Mouse (Mus musculus) ES-E14 (cell line): ENCODE data around the gene Fam193b. TPM values are rescaled to one million over a fixed set of nuclear protein-coding genes. Genes with fewer than 3 reads are reported as not detected.

ENCODE experiments used
- DNase-seq: peaks from one replicate; pipeline ENCODE4 v3.0.0-alpha.2; 2013; ENCODE audit warnings: low read depth, low spot score
- H3K27ac ChIP-seq: 2 replicates; pipeline ENCODE4 v1.5.1; 2012; ENCODE audit warnings: low read depth, mild to moderate bottlenecking, low read length, moderate library complexity, mixed read lengths; ENCODE audit not compliant: poor library complexity, insufficient read depth, severe bottlenecking
- H3K36me3 ChIP-seq: 2 replicates; pipeline ENCODE4 v1.6.1; 2012; ENCODE audit warnings: mild to moderate bottlenecking, low read length, moderate library complexity, mixed read lengths; ENCODE audit not compliant: control insufficient read depth, poor library complexity, insufficient read depth, severe bottlenecking
- H3K4me1 ChIP-seq, 2 experiments: fragments of 150-350 bp in 1 of 2; sonication (generic) in 1 of 2; 2 replicates each; pipeline ENCODE4 v1.6.1; 2012; ENCODE audit warnings: low read length in 2 of 2, mild to moderate bottlenecking in 1 of 2, mixed read lengths in 1 of 2; ENCODE audit not compliant: control insufficient read depth in 2 of 2, insufficient read depth in 2 of 2, poor library complexity in 1 of 2
- H3K4me3 ChIP-seq, 2 experiments: fragments of 150-350 bp in 1 of 2; sonication (generic) in 1 of 2; 2 replicates each; pipeline ENCODE4 v1.5.1; 2012; ENCODE audit warnings: low read length in 2 of 2, low read depth in 1 of 2, mild to moderate bottlenecking in 1 of 2, mixed read lengths in 1 of 2; ENCODE audit not compliant: insufficient read depth in 1 of 2, poor library complexity in 1 of 2, severe bottlenecking in 1 of 2
- H3K9ac ChIP-seq: 2 replicates; pipeline ENCODE4 v1.6.1; 2012; ENCODE audit warnings: low read depth, mild to moderate bottlenecking, low read length, mixed read lengths; ENCODE audit not compliant: poor library complexity, insufficient read depth, severe bottlenecking
- H3K9me3 ChIP-seq: fragments of 150-350 bp; sonication (generic); 2 replicates; pipeline ENCODE4 v1.6.1; 2012; ENCODE audit warnings: low read depth, mild to moderate bottlenecking, low read length; ENCODE audit not compliant: control insufficient read depth, insufficient read depth
- CHD2 ChIP-seq: IDR thresholded peaks from 2 replicates; pipeline ENCODE4 v1.6.1; 2014; ENCODE audit warnings: mild to moderate bottlenecking, low read depth, low read length, inconsistent platforms
- HCFC1 ChIP-seq: IDR thresholded peaks from 2 replicates; pipeline ENCODE4 v1.6.1; 2012; ENCODE audit warnings: low read length, inconsistent platforms, borderline replicate concordance; ENCODE audit not compliant: insufficient read depth
- MAFK ChIP-seq: IDR thresholded peaks from 2 replicates; pipeline ENCODE4 v1.6.1; 2014; ENCODE audit warnings: mild to moderate bottlenecking, low read depth, low read length, inconsistent platforms; ENCODE audit not compliant: insufficient read depth
- ZC3H11A ChIP-seq: IDR thresholded peaks from 2 replicates; pipeline ENCODE4 v1.6.1; 2012; ENCODE audit warnings: low read depth, mild to moderate bottlenecking, inconsistent platforms, low read length, borderline replicate concordance
- ZNF384 ChIP-seq: IDR thresholded peaks from 2 replicates; pipeline ENCODE4 v1.6.1; 2012; ENCODE audit warnings: low read depth, low read length, inconsistent platforms
- in situ Hi-C, 2 experiments: fragments of 600-800 bp; cut with MboI; formaldehyde crosslinking; loops; one replicate each; pipeline ENCODE4 v1.15.1; 2025; ENCODE audit warnings: low sequenced_read_pairs in 2 of 2, inconsistent platforms in 1 of 2; ENCODE audit not compliant: unreplicated experiment in 2 of 2
- total RNA-seq: library from RNA; depleted of rRNA; stranded (reverse); fragments of 300-350 nt; gene quantifications from 2 replicates; pipeline ENCODE4 v1.2.3, GENCODE M21; 2012

The Fam193b gene
- total RNA-seq, 1 experiment = 50.8 TPM

DNA sequence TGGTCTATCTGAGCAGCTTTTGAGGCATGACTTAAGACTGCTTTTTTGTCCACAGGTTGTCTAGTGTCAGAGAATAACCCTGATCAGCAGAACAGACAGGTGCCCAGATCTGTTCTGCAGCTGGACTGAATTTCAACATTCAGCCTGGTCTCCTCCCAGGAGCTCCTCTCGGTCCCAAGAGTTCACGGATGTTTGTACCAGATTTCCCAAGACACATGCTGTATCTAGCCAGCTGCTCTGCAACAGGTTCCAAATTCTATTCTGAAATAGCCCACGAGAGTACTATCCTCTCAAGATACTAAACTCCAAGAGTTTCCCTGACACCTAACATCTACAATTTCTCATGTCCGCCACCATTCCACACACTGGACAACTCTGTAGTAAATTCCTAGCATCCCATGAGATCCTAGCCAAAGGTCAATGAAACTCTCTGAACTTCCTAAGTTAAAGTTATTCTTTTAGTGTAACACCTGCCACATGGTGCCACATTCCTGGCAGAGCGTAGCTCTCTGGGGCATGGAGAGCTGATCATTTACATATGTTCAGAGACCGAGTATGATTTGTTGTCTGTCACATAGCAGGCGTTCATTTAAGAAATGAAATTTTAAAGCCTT, 7.5 kb downstream of the Fam193b start:
- TF ChIP-seq ZNF384 (no peak), CHD2 (no peak)
- in situ Hi-C loops = no loop called here
- no peak for DNase-seq
- Histone ChIP-seq H3K9me3 (no peaks in the 10 kb centered on the region), H3K27ac (no peak overlapping the region), H3K4me3 (no peak overlapping the region), H3K9ac (no peak overlapping the region), H3K4me1 (no peaks in the 10 kb centered on the region), H3K36me3 (peaks cover 9% of the 10 kb centered on the region; the same call in 1 of the 2 replicates)

- TF ChIP-seq HCFC1 (no peak), CHD2 (no peak), ZC3H11A (no peak), ZNF384 (no peak), MAFK (no peak)
- no peak for DNase-seq
- H3K36me3 ChIP-seq = peaks cover 23% of the 10 kb centered on the region
- H3K4me1 ChIP-seq = no peaks in the 10 kb centered on the region
- H3K9ac ChIP-seq = no peak overlapping the region
- in situ Hi-C loops = no loop called here
- no peak overlapping the region for H3K4me3 ChIP-seq
- no peak overlapping the region for H3K27ac ChIP-seq
- H3K9me3 ChIP-seq = no peaks in the 10 kb centered on the region
These were observed 13.4 kb downstream of the Fam193b start for GRCm38 (mm10) chr13:55557499-55557898.

DNA sequence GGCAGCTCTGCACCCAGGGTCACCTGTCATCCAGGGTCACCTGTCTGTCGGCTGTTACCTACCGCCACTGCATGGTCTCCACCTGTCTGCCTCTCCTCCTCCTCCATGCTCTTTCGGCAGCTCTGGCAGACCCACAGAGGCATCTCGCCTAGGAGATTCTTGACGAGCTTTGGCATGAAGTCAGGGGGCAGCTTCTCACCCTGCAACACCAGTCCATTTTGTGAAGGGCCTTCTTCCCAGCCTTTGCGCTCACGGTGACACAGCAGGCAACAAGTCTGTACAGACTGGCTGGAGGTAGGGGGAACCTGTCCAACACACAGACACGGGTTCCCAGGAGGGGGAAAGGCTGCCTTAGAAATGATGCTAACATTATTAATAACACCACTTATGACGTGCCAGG, 15.0 kb downstream of the Fam193b start:
- Histone ChIP-seq H3K36me3 (peaks cover 23% of the 10 kb centered on the region), H3K9me3 (no peaks in the 10 kb centered on the region), H3K9ac (no peak overlapping the region), H3K27ac (no peak overlapping the region), H3K4me3 (no peak overlapping the region), H3K4me1 (no peaks in the 10 kb centered on the region)
- in situ Hi-C loops = no loop called here
- no peak for DNase-seq
- no peak for TF ChIP-seq MAFK

- peak overlapping the region in 1 of 2 experiments; percentile 43; a peak in 2 of 4 replicates for H3K4me3 ChIP-seq
- in situ Hi-C loops = no loop called here
- DNase-seq = no peak
- no peak for TF ChIP-seq MAFK
- no peak for TF ChIP-seq HCFC1
- no peak for TF ChIP-seq ZNF384
- no peak for TF ChIP-seq CHD2
- TF ChIP-seq ZC3H11A = no peak
- H3K27ac ChIP-seq = no peak overlapping the region
- H3K36me3 ChIP-seq = peaks cover 29% of the 10 kb centered on the region
- no peaks in the 10 kb centered on the region for H3K9me3 ChIP-seq
- no peak overlapping the region for H3K9ac ChIP-seq
- H3K4me1 ChIP-seq = peaks cover 2% of the 10 kb centered on the region in 2 experiments; a peak in 1 of 4 replicates
These were observed 21.9 kb downstream of the Fam193b start for GRCm38 (mm10) chr13:55549061-55549460.

GRCm38 (mm10) chr13:55548426-55548825, 22.5 kb downstream of the Fam193b start:
- Histone ChIP-seq H3K9me3 (no peaks in the 10 kb centered on the region), H3K36me3 (peaks cover 27% of the 10 kb centered on the region), H3K27ac (no peak overlapping the region), H3K4me1 (peaks cover 2% of the 10 kb centered on the region in 2 experiments; a peak in 1 of 4 replicates), H3K4me3 (no peak overlapping the region), H3K9ac (no peak overlapping the region)
- no peak for DNase-seq
- in situ Hi-C loops = no loop called here
- TF ChIP-seq ZNF384 = no peak
- TF ChIP-seq MAFK = no peak
- no peak for TF ChIP-seq HCFC1
